ENCODE assay signal across 21 mouse cellular contexts in the genomic region with DNA sequence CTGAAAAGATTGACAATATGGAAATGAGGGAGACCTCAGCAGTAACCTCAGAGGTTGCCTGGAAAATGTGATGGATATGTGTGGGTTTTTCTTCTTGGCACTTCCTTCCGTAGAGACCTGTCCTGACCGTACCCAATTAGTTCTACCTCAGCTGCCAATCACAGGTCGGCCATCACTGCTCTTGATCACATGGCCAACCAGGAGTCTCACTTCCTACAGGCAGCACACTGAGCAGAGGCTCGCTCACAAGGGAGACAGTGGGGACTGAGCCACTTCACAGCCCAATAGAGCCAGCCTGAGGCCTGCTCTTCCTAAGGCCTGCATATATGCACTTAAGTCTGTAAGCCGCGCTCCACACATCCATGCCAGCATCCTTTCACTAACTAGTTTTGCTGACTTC.
A peak's percentile ranks its signal among the peaks of the same experiment; 100 is the strongest.
DNase-seq lines count a peak whose midpoint lies in the region; ATAC-seq and TF ChIP-seq lines count a peak whose summit lies in the region.
"Had no signal": no experiment of that assay in that cellular context is flagged by ENCODE, and none has a peak within 500 bp of the region (broad histone marks: within the 10 kb centered on the region; RNA-seq: fewer than 3 reads in every experiment).

No protein-coding gene starts in this region.

- ATAC-seq in heart, embryonic 12.5 days (ENCODE audit: insufficient number of reproducible peaks, low FRiP score) = no peak
- ATAC-seq: activated CD4-positive, CD25-positive, alpha-beta regulatory T cell, adult 4 months; CD4-positive, CD25-positive, alpha-beta regulatory T cell, adult 4 months; Patski had no signal

- no peaks in the 10 kb centered on the region for H3K27me3 ChIP-seq in heart, embryonic 12.5 days (replicated peaks)
- no peaks in the 10 kb centered on the region for H3K27me3 ChIP-seq in CH12.LX (replicated peaks)

- TF ChIP-seq EP300 in CH12.LX (IDR thresholded peaks at IDR 0.05; ENCODE audit: low read length) = 0 out of 2 replicates have a peak, but pooled peaks have one; percentile 7

- WGBS in heart, embryonic 12.5 days = 82% methylated on average over 6 of the region's 6 CpGs

- no peak overlapping the region for H3K9ac ChIP-seq in heart, embryonic 12.5 days
- H3K9ac ChIP-seq in CH12.LX (ENCODE audit: insufficient read depth, low read depth) = no peak overlapping the region

- TF ChIP-seq POLR2A in CH12.LX (IDR thresholded peaks at IDR 0.05; ENCODE audit: low read depth, low read length) = peak; percentile 32; the same call in 1 of the 2 replicates

- no peak overlapping the region for H3K4me2 ChIP-seq in heart, embryonic 12.5 days
- no peak overlapping the region for H3K4me2 ChIP-seq in CH12.LX (ENCODE audit: insufficient read depth, low read depth, poor library complexity, severe bottlenecking)

- dilution Hi-C loops in CH12.LX (cut with MboI; ENCODE audit: extremely low pct_ligation_motif_present, extremely low pct_unique_long_range_greater_than_20kb, low sequenced_read_pairs) = no loop called here

- TF ChIP-seq CTCF in CH12.LX (conservative IDR thresholded peaks at IDR 0.05 in 1 of 2, IDR thresholded peaks at IDR 0.05 in 1 of 2; ENCODE audit: low read depth in 2 of 2, low read length in 2 of 2) = no peak

- TF ChIP-seq RAD21 in CH12.LX (IDR thresholded peaks at IDR 0.05; ENCODE audit: low read depth, low read length) = no peak

- in situ Hi-C loops in CH12.LX (cut with MboI; ENCODE audit: low pct_ligation_motif_present, low pct_unique_long_range_greater_than_20kb, low sequenced_read_pairs) = no loop called here

- DNase-seq in heart, adult 11 months = peak; percentile 63
- peak; percentile 17 for DNase-seq in testis, postnatal 10 days (ENCODE audit: low spot score)
- DNase-seq in testis, postnatal 14 days (ENCODE audit: low spot score) = no peak
- DNase-seq in CH12.LX (ENCODE audit: extremely low read depth) = peak; percentile 51
- no peak for DNase-seq in right cerebral cortex, postnatal 14 days
- DNase-seq: adrenal gland, adult 2 months; adrenal gland, adult 8-10 months; adrenal gland, postnatal 10 days; adrenal gland, postnatal 14 days; adrenal gland, postnatal 25 days; adrenal gland, postnatal 36 days; B cell, adult 2 months; cerebellum, adult 11 months; cerebellum, adult 11-12 months; cerebellum, adult 18-20 months; cerebellum, adult 2 months had no signal

- H3K79me2 ChIP-seq in CH12.LX (replicated peaks; ENCODE audit: control insufficient read depth, extremely low read depth, insufficient read depth, poor library complexity, severe bottlenecking) = no peaks in the 10 kb centered on the region

- H3K4me1 ChIP-seq in heart, embryonic 12.5 days (replicated peaks) = peaks cover 5% of the 10 kb centered on the region
- H3K4me1 ChIP-seq in CH12.LX (ENCODE audit: control insufficient read depth in 1 of 2, insufficient read depth in 2 of 2) = peaks cover 8 to 12% of the 10 kb centered on the region in 2 experiments

- no peak overlapping the region for H3K27ac ChIP-seq in heart, embryonic 12.5 days (ENCODE audit: poor library complexity, severe bottlenecking)
- H3K27ac ChIP-seq in CH12.LX (ENCODE audit: insufficient read depth, low read depth) = no peak overlapping the region

- H3K9me3 ChIP-seq in heart, embryonic 12.5 days (replicated peaks) = no peaks in the 10 kb centered on the region
- H3K9me3 ChIP-seq in CH12.LX (replicated peaks; ENCODE audit: low read length) = no peaks in the 10 kb centered on the region
- H3K9me3 ChIP-seq: G1E had no signal

- H3K36me3 ChIP-seq in heart, embryonic 12.5 days = no peaks in the 10 kb centered on the region
- H3K36me3 ChIP-seq in CH12.LX (replicated peaks in 1 of 2; ENCODE audit: control insufficient read depth in 1 of 2, insufficient read depth in 1 of 2, low read length in 1 of 2) = no peaks in the 10 kb centered on the region
- H3K36me3 ChIP-seq: G1E had no signal

- no peak overlapping the region for H3K4me3 ChIP-seq in heart, embryonic 12.5 days
- no peak overlapping the region for H3K4me3 ChIP-seq in CH12.LX (replicated peaks in 1 of 3; ENCODE audit: low read depth in 2 of 3, low read length in 2 of 3, poor library complexity in 1 of 3)

TF ChIP-seq in CH12.LX, 34 proteins besides CTCF, POLR2A, EP300 and RAD21:
- TF ChIP-seq POLR2AphosphoS2 (IDR thresholded peaks at IDR 0.05; ENCODE audit: low read depth, low read length) = no peak
- TF ChIP-seq JUN (IDR thresholded peaks at IDR 0.05; ENCODE audit: insufficient read depth, low read depth, low read length) = no peak
- no peak for TF ChIP-seq IRF4 (IDR thresholded peaks at IDR 0.05; ENCODE audit: low read depth, low read length)
- no peak for TF ChIP-seq TBP (conservative IDR thresholded peaks at IDR 0.05; ENCODE audit: low read depth, low read length)
- TF ChIP-seq MAX (IDR thresholded peaks at IDR 0.05; ENCODE audit: low read length) = peak; percentile 71
- 0 out of 2 replicates have a peak, but pooled peaks have one; percentile 21 for TF ChIP-seq MYC (IDR thresholded peaks at IDR 0.05; ENCODE audit: low read depth, low read length)
- TF ChIP-seq NELFE (IDR thresholded peaks at IDR 0.05; ENCODE audit: low read depth, low read length) = no peak
- TF ChIP-seq MAFK (IDR thresholded peaks at IDR 0.05; ENCODE audit: insufficient replicate concordance, low read length) = no peak
- TF ChIP-seq ZNF384 (IDR thresholded peaks at IDR 0.05; ENCODE audit: low read depth, low read length) = no peak
- no peak; the same call in 1 of the 2 replicates for TF ChIP-seq ETS1 (conservative IDR thresholded peaks at IDR 0.05; ENCODE audit: low read depth, low read length)
- TF ChIP-seq ELF1 (IDR thresholded peaks at IDR 0.05; ENCODE audit: low read depth, low read length) = no peak
- no peak for TF ChIP-seq SMC3 (IDR thresholded peaks at IDR 0.05; ENCODE audit: low read depth, low read length)
- TF ChIP-seq UBTF (IDR thresholded peaks at IDR 0.05; ENCODE audit: low read depth, low read length) = no peak
- TF ChIP-seq PAX5 (IDR thresholded peaks at IDR 0.05; ENCODE audit: low read length) = no peak
- no peak for TF ChIP-seq MXI1 (IDR thresholded peaks at IDR 0.05; ENCODE audit: low read depth, low read length)
- no peak for TF ChIP-seq MAZ (IDR thresholded peaks at IDR 0.05; ENCODE audit: low read depth, low read length)
- no peak for TF ChIP-seq ZC3H11A (IDR thresholded peaks at IDR 0.05; ENCODE audit: low read depth, low read length)
- no peak for TF ChIP-seq HCFC1 (IDR thresholded peaks at IDR 0.05; ENCODE audit: low read depth, low read length)
- TF ChIP-seq ZMIZ1 (IDR thresholded peaks at IDR 0.05; ENCODE audit: low read depth, low read length) = no peak
- no peak for TF ChIP-seq NRF1 (IDR thresholded peaks at IDR 0.05; ENCODE audit: low read depth, low read length)
- no peak for TF ChIP-seq ZKSCAN1 (IDR thresholded peaks at IDR 0.05; ENCODE audit: borderline replicate concordance, low read depth, low read length)
- peak; percentile 66 for TF ChIP-seq USF1 (IDR thresholded peaks at IDR 0.05; ENCODE audit: low read depth, low read length)
- TF ChIP-seq KAT2A (IDR thresholded peaks at IDR 0.05; ENCODE audit: insufficient replicate concordance, low read length) = no peak
TF ChIP-seq in CH12.LX: peak in this region for 3.

Comparison
In these comparisons a context has a peak if more than half of its experiments do, and no peak if none do; other contexts are left out.
1. DNase-seq: peak in heart, adult 11 months (single experiment), testis, postnatal 10 days (single experiment) and CH12.LX (single experiment); none in testis, postnatal 14 days (single experiment) and right cerebral cortex, postnatal 14 days (single experiment).